Mouse (Mus musculus) forebrain, embryonic 16.5 days (tissue): ENCODE results near the gene Pheta2. TPM values are rescaled to one million over a fixed set of nuclear protein-coding genes. Genes with fewer than 3 reads are reported as not detected.

ENCODE experiments used
- ATAC-seq: fragments of 200-750 bp; cut with Nextera tagmentation; 2 replicates; pipeline ENCODE4 v1.8.0; 2017; ENCODE audit warnings: mild to moderate bottlenecking, moderate library complexity
- H3K27ac ChIP-seq: fragments of 300-500 bp; sonication (generic); 2 replicates; pipeline ENCODE4 v1.5.1; 2014; ENCODE audit warnings: low read length, control low read depth
- H3K27me3 ChIP-seq: fragments of 300-500 bp; sonication (generic); replicated peaks from 2 replicates; pipeline ENCODE4 v1.6.1; 2014; ENCODE audit warnings: low read length; ENCODE audit not compliant: control insufficient read depth, insufficient read depth
- H3K36me3 ChIP-seq: fragments of 300-500 bp; sonication (generic); 2 replicates; pipeline ENCODE4 v1.6.1; 2014; ENCODE audit not compliant: control insufficient read depth, insufficient read depth
- H3K4me1 ChIP-seq: fragments of 300-500 bp; sonication (generic); replicated peaks from 2 replicates; pipeline ENCODE4 v1.6.1; 2014; ENCODE audit warnings: low read length; ENCODE audit not compliant: control insufficient read depth, insufficient read depth
- H3K4me2 ChIP-seq: fragments of 300-500 bp; sonication (generic); 2 replicates; pipeline ENCODE4 v1.6.1; 2014; ENCODE audit warnings: mild to moderate bottlenecking, low read length, control low read depth
- H3K4me3 ChIP-seq: fragments of 300-500 bp; sonication (generic); replicated peaks from 2 replicates; pipeline ENCODE4 v1.5.1; 2014; ENCODE audit warnings: mild to moderate bottlenecking, low read length, control low read depth
- H3K9ac ChIP-seq: fragments of 300-500 bp; sonication (generic); replicated peaks from 2 replicates; pipeline ENCODE4 v1.6.1; 2014; ENCODE audit warnings: low read depth, low read length, control low read depth
- H3K9me3 ChIP-seq: fragments of 300-500 bp; sonication (generic); 2 replicates; pipeline ENCODE4 v1.6.1; 2016; ENCODE audit warnings: low read length; ENCODE audit not compliant: control insufficient read depth
- WGBS: fragments of 180-500 bp; shearing (Covaris S2); extraction: QIAGEN DNeasy Blood & Tissue Kit; methylation state at CpG from one replicate; pipeline ENCODE4 v1.1.7; 2014; 5-methylcytosine and 5-hydroxymethylcytosine counted together
- polyA plus RNA-seq: library from polyadenylated mRNA; unstranded; fragments of >200 nt; fragmentation: Nextera tagmentation; extraction: Ambion mirVana; gene quantifications from 2 replicates; pipeline ENCODE4 v1.2.1, GENCODE M21; 2015

Gene Pheta2
- polyA plus RNA-seq, 1 experiment from 2014 or later, result 2.0 TPM

- Histone ChIP-seq H3K36me3 (no peaks in the 10 kb centered on the region), H3K27ac (no peak overlapping the region), H3K9me3 (no peaks in the 10 kb centered on the region), H3K4me3 (no peak overlapping the region), H3K4me1 (peaks cover 13% of the 10 kb centered on the region), H3K9ac (no peak overlapping the region), H3K4me2 (no peak overlapping the region), H3K27me3 (no peaks in the 10 kb centered on the region)
- 79% methylated on average over 5 of the region's 5 CpGs for WGBS
- ATAC-seq, result no peak
Observed at GRCm38 (mm10) chr15:82374437-82374836, 35.7 kb downstream of the Pheta2 start.

- 87% methylated on average over 9 of the region's 9 CpGs for WGBS
- Histone ChIP-seq H3K27me3 (no peaks in the 10 kb centered on the region), H3K4me1 (peaks cover 18% of the 10 kb centered on the region), H3K4me3 (no peak overlapping the region), H3K36me3 (no peaks in the 10 kb centered on the region), H3K9me3 (no peaks in the 10 kb centered on the region), H3K4me2 (no peak overlapping the region), H3K9ac (no peak overlapping the region), H3K27ac (peak overlapping the region; percentile 41; the same call in 1 of the 2 replicates)
- ATAC-seq, result no peak
Observed at GRCm38 (mm10) chr15:82375855-82376254, 37.1 kb downstream of the Pheta2 start.

GRCm38 (mm10) chr15:82376393-82377138 lies 37.8 kb downstream of the Pheta2 start:
- no peak overlapping the region for H3K4me2 ChIP-seq
- peak; percentile 24; the same call in 1 of the 2 replicates for ATAC-seq
- H3K27ac ChIP-seq, result peak overlapping the region; percentile 41
- no peak overlapping the region for H3K9ac ChIP-seq
- WGBS, result 30% methylated on average over 17 of the region's 17 CpGs
- H3K27me3 ChIP-seq, result no peaks in the 10 kb centered on the region
- peaks cover 21% of the 10 kb centered on the region for H3K4me1 ChIP-seq
- no peaks in the 10 kb centered on the region for H3K36me3 ChIP-seq
- H3K9me3 ChIP-seq, result no peaks in the 10 kb centered on the region
- H3K4me3 ChIP-seq, result no peak overlapping the region

- H3K36me3 ChIP-seq, result no peaks in the 10 kb centered on the region
- no peak overlapping the region for H3K4me3 ChIP-seq
- H3K27me3 ChIP-seq, result no peaks in the 10 kb centered on the region
- no peak overlapping the region for H3K4me2 ChIP-seq
- no peaks in the 10 kb centered on the region for H3K9me3 ChIP-seq
- H3K9ac ChIP-seq, result no peak overlapping the region
- no peak overlapping the region for H3K27ac ChIP-seq
- 78% methylated on average over 5 of the region's 5 CpGs for WGBS
- ATAC-seq, result no peak
- H3K4me1 ChIP-seq, result peaks cover 21% of the 10 kb centered on the region
Observed at GRCm38 (mm10) chr15:82377701-82378100, 39.0 kb downstream of the Pheta2 start.

GRCm38 (mm10) chr15:82378261-82379180 lies 39.8 kb downstream of the Pheta2 start:
- no peaks in the 10 kb centered on the region for H3K27me3 ChIP-seq
- WGBS, result 53% methylated on average over 15 of the region's 15 CpGs
- no peaks in the 10 kb centered on the region for H3K9me3 ChIP-seq
- no peak for ATAC-seq
- H3K4me3 ChIP-seq, result no peak overlapping the region
- H3K4me2 ChIP-seq, result no peak overlapping the region
- H3K9ac ChIP-seq, result no peak overlapping the region
- H3K27ac ChIP-seq, result no peak overlapping the region
- H3K4me1 ChIP-seq, result peaks cover 21% of the 10 kb centered on the region
- H3K36me3 ChIP-seq, result no peaks in the 10 kb centered on the region

GRCm38 (mm10) chr15:82379511-82379870 lies 40.7 kb downstream of the Pheta2 start:
- H3K27ac ChIP-seq, result no peak overlapping the region
- H3K4me1 ChIP-seq, result peaks cover 21% of the 10 kb centered on the region
- H3K9me3 ChIP-seq, result no peaks in the 10 kb centered on the region
- whole genome bisulfite sequencing, result 26% methylated on average over 7 of the region's 7 CpGs
- no peaks in the 10 kb centered on the region for H3K27me3 ChIP-seq
- ATAC-seq, result no peak
- H3K4me3 ChIP-seq, result peak overlapping the region; percentile 39
- H3K9ac ChIP-seq, result no peak overlapping the region
- H3K4me2 ChIP-seq, result peak overlapping the region; percentile 61
- no peaks in the 10 kb centered on the region for H3K36me3 ChIP-seq

GRCm38 (mm10) chr15:82379871-82380713 lies 41.4 kb downstream of the Pheta2 start, which contains the start of gene Cyp2d22:
Cyp2d22 (minus strand) TSS chr15:82380260.
- H3K27ac ChIP-seq, result no peak within 1 kb of the TSS
- peak within 1 kb of the TSS; percentile 10 for H3K9ac ChIP-seq
- peak within 1 kb of the TSS; percentile 61 for H3K4me2 ChIP-seq
- no peaks in the 10 kb centered on the region for H3K36me3 ChIP-seq
- peak within 1 kb of the TSS; percentile 39 for H3K4me3 ChIP-seq
- peak; percentile 72 for ATAC-seq
- WGBS, result 2% methylated on average over 18 of the region's 24 CpGs
- H3K4me1 ChIP-seq, result peaks cover 21% of the 10 kb centered on the region
- H3K9me3 ChIP-seq, result no peaks in the 10 kb centered on the region
- H3K27me3 ChIP-seq, result no peaks in the 10 kb centered on the region

- ATAC-seq, result no peak
- Histone ChIP-seq H3K9ac (no peak overlapping the region; the same call in 1 of the 2 replicates), H3K9me3 (no peaks in the 10 kb centered on the region), H3K36me3 (no peaks in the 10 kb centered on the region), H3K27ac (no peak overlapping the region), H3K4me2 (peak overlapping the region; percentile 61), H3K27me3 (no peaks in the 10 kb centered on the region), H3K4me1 (peaks cover 21% of the 10 kb centered on the region), H3K4me3 (peak overlapping the region; percentile 39)
- WGBS, result 39% methylated on average over 7 of the region's 7 CpGs
Observed at GRCm38 (mm10) chr15:82380714-82381062, 41.9 kb downstream of the Pheta2 start.

GRCm38 (mm10) chr15:82382441-82382840 lies 43.7 kb downstream of the Pheta2 start:
- Histone ChIP-seq H3K9ac (no peak overlapping the region), H3K4me1 (peaks cover 8% of the 10 kb centered on the region), H3K9me3 (no peaks in the 10 kb centered on the region), H3K27me3 (no peaks in the 10 kb centered on the region), H3K36me3 (no peaks in the 10 kb centered on the region), H3K27ac (no peak overlapping the region), H3K4me2 (no peak overlapping the region), H3K4me3 (no peak overlapping the region)
- whole genome bisulfite sequencing, result 86% methylated on average over 2 of the region's 2 CpGs
- no peak for ATAC-seq
